Mouse (Mus musculus) liver, embryonic 11.5 days (tissue): ENCODE results near the gene Adgrv1. TPM values are rescaled to one million over a fixed set of nuclear protein-coding genes. Genes with fewer than 3 reads are reported as not detected.
A peak's percentile ranks its signal among the peaks of the same experiment; 100 is the strongest.

Source experiments
- ATAC-seq: fragments of 200-750 bp; cut with Nextera tagmentation; replicated peaks from 2 replicates; pipeline ENCODE4 v1.8.0; 2017; ENCODE audit warnings: moderate number of reproducible peaks, mild to moderate bottlenecking, moderate TSS enrichment, moderate library complexity; ENCODE audit not compliant: low FRiP score
- DNase-seq: peaks from one replicate; pipeline ENCODE4 v3.0.0-alpha.2; 2017; ENCODE audit warnings: low spot score
- H3K27ac ChIP-seq: fragments of 300-500 bp; sonication (generic); 2 replicates; pipeline ENCODE4 v1.5.1; 2014; ENCODE audit warnings: mild to moderate bottlenecking, low read depth, low read length, control low read depth
- H3K27me3 ChIP-seq: fragments of 300-500 bp; sonication (generic); replicated peaks from 2 replicates; pipeline ENCODE4 v1.6.1; 2014; ENCODE audit warnings: low read length, mixed read lengths; ENCODE audit not compliant: control insufficient read depth, insufficient read depth
- H3K36me3 ChIP-seq: fragments of 300-500 bp; sonication (generic); 2 replicates; pipeline ENCODE4 v1.6.1; 2014; ENCODE audit warnings: mild to moderate bottlenecking, low read length, moderate library complexity, mixed read lengths; ENCODE audit not compliant: control insufficient read depth, insufficient read depth
- H3K4me1 ChIP-seq: fragments of 300-500 bp; sonication (generic); replicated peaks from 2 replicates; pipeline ENCODE4 v1.6.1; 2014; ENCODE audit warnings: low read length, mixed read lengths; ENCODE audit not compliant: control insufficient read depth, insufficient read depth
- H3K4me2 ChIP-seq: fragments of 300-500 bp; sonication (generic); 2 replicates; pipeline ENCODE4 v1.6.1; 2014; ENCODE audit warnings: mild to moderate bottlenecking, control low read depth, moderate library complexity
- H3K4me3 ChIP-seq: fragments of 300-500 bp; sonication (generic); 2 replicates; pipeline ENCODE4 v1.5.1; 2014; ENCODE audit warnings: low read depth, low read length, control low read depth
- H3K9ac ChIP-seq: fragments of 300-500 bp; sonication (generic); 2 replicates; pipeline ENCODE4 v1.6.1; 2014; ENCODE audit warnings: low read depth, low read length, control low read depth
- H3K9me3 ChIP-seq: fragments of 300-500 bp; sonication (generic); 2 replicates; pipeline ENCODE4 v1.6.1; 2016; ENCODE audit warnings: low read length, inconsistent platforms, mixed read lengths; ENCODE audit not compliant: control insufficient read depth
- WGBS: fragments of 180-500 bp; shearing (Covaris S2); extraction: QIAGEN DNeasy Blood & Tissue Kit; methylation state at CpG from one replicate; pipeline ENCODE4 v1.1.7; 2014; 5-methylcytosine and 5-hydroxymethylcytosine counted together
- polyA plus RNA-seq: library from polyadenylated mRNA; unstranded; fragments of >200 nt; fragmentation: Nextera tagmentation; extraction: Ambion mirVana; gene quantifications from 2 replicates; pipeline ENCODE4 v1.2.1, GENCODE M21; 2014

The Adgrv1 gene
- 0.40 and 0.58 TPM in 2 replicates for polyA plus RNA-seq

DNA sequence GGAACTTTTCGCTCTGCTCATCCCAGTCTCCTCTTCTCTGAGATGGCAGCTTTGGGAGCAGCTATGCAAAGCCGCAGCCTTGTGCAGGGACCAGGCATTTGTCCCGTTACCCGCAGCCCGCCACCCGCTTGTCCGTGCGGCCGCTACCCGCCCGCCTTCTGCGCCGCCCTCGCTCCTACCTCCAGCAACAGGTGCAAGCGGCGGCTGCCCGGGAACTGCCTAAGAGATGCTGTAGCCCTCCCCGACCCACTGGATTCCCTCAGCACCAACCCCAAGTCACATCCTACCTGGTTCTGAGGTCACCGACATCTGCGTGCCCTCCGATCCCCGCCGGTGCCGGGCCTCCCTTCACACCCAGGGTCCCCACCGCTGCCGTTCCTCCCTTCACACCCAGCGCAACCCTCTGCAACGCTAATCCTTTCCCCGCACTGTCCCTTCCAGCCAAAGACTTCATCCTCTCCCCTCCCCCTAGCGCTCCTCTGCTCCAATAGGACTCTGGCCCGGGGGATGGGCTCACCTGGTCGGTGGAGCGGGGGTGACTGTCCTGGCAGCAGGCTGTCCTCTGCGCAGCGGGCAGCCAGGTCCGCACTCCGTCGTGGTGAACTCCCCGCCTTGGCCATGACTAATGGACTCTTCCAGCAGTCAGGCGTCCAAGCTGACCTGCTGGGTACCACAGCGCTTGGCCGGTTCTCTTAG, at the start of gene Adgrv1:
Gene Adgrv1, minus strand, starts transcription at position 435 of the 696 bp plus-strand sequence.
- H3K27me3 ChIP-seq = peaks cover 33% of the 10 kb centered on the region
- H3K4me2 ChIP-seq = peak within 1 kb of the TSS; percentile 68
- H3K9ac ChIP-seq = no peak within 1 kb of the TSS
- H3K27ac ChIP-seq = no peak within 1 kb of the TSS
- H3K4me3 ChIP-seq = peak within 1 kb of the TSS; percentile 39
- peak; percentile 90 for ATAC-seq
- H3K4me1 ChIP-seq = no peaks in the 10 kb centered on the region
- no peaks in the 10 kb centered on the region for H3K36me3 ChIP-seq
- no peaks in the 10 kb centered on the region for H3K9me3 ChIP-seq
- DNase-seq = peak; percentile 63
- WGBS = 5% methylated on average over 42 of the region's 42 CpGs

DNA sequence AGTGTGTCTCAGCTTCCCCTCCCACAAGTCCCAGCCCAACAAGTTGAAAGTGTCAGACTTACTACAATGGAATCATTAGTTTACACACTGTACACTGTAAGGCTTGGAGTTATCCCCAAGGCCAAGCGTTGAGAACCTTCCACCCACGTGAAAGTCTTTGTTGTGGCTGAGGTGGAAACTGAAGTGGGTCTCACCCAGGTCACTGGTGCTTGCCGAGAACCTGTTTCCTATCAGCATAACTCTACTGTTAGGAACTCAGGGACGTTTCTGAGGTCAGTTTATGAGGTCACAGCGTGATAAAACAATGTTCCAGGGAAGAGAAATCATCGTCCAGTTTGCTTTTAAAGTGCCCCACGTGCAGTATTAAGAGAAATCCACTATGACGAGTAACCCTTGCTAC, 42.4 kb upstream of the Adgrv1 start:
- H3K27ac ChIP-seq = no peak overlapping the region
- ATAC-seq (no peak), DNase-seq (no peak)
- 85% methylated on average over 8 of the region's 8 CpGs for WGBS
- H3K4me3 ChIP-seq = no peak overlapping the region
- no peak overlapping the region for H3K4me2 ChIP-seq
- no peaks in the 10 kb centered on the region for H3K27me3 ChIP-seq
- no peaks in the 10 kb centered on the region for H3K9me3 ChIP-seq
- no peak overlapping the region for H3K9ac ChIP-seq
- H3K36me3 ChIP-seq = peaks cover 13% of the 10 kb centered on the region
- no peaks in the 10 kb centered on the region for H3K4me1 ChIP-seq

DNA sequence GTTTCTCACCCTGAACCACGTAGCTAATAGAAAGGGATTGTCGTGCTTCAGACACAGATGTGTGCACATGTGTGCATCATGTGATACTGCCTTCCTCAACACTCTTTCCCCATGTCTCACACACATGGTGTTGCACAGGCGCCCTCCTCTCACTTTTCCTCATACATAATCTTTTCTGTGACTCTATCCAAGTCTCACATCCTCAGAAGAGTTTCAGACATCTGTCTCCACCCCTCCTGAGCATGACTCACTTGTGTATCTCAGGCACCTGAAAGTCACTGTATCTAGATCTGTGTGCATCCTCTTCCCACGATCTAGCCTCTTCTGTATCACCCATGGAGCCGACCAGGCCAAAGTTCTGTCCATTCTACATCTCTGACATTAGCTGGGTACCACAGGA, 34.8 kb upstream of the Adgrv1 start:
- DNase-seq (no peak), ATAC-seq (no peak)
- no peak overlapping the region for H3K4me2 ChIP-seq
- peaks cover 13% of the 10 kb centered on the region; the same call in 1 of the 2 replicates for H3K36me3 ChIP-seq
- H3K4me3 ChIP-seq = no peak overlapping the region
- no peaks in the 10 kb centered on the region for H3K27me3 ChIP-seq
- H3K9ac ChIP-seq = no peak overlapping the region
- H3K9me3 ChIP-seq = no peaks in the 10 kb centered on the region
- 88% methylated on average over 5 of the region's 5 CpGs for WGBS
- no peak overlapping the region for H3K27ac ChIP-seq
- H3K4me1 ChIP-seq = peaks cover 6% of the 10 kb centered on the region; the same call in 1 of the 2 replicates

DNA sequence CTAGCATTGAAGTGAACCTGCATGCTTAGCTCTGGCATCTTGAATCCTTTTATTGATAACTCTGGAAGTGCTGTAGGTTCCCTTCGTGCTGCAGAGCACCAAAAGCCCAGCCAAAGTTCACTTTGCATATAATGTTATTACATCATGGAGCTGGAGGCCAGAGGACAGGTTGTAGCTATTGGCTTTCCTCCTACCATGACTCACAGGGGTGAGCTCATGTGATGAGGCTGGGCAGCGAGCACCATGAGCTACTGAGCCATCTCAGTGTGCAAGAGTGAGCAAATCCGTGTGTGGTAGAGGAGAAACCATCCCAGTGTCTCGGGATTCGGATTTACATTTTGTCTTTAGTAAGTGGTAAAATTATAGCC, 31.4 kb upstream of the Adgrv1 start:
- H3K4me2 ChIP-seq = no peak overlapping the region
- 88% methylated on average over 5 of the region's 5 CpGs for WGBS
- H3K36me3 ChIP-seq = peaks cover 10% of the 10 kb centered on the region; the same call in 1 of the 2 replicates
- no peak overlapping the region for H3K9ac ChIP-seq
- H3K4me3 ChIP-seq = no peak overlapping the region
- H3K27me3 ChIP-seq = no peaks in the 10 kb centered on the region
- peaks cover 6% of the 10 kb centered on the region; the same call in 1 of the 2 replicates for H3K4me1 ChIP-seq
- H3K27ac ChIP-seq = no peak overlapping the region
- ATAC-seq (0 out of 2 replicates have a peak, but pooled peaks have one; percentile 18), DNase-seq (no peak)
- H3K9me3 ChIP-seq = no peaks in the 10 kb centered on the region

DNA sequence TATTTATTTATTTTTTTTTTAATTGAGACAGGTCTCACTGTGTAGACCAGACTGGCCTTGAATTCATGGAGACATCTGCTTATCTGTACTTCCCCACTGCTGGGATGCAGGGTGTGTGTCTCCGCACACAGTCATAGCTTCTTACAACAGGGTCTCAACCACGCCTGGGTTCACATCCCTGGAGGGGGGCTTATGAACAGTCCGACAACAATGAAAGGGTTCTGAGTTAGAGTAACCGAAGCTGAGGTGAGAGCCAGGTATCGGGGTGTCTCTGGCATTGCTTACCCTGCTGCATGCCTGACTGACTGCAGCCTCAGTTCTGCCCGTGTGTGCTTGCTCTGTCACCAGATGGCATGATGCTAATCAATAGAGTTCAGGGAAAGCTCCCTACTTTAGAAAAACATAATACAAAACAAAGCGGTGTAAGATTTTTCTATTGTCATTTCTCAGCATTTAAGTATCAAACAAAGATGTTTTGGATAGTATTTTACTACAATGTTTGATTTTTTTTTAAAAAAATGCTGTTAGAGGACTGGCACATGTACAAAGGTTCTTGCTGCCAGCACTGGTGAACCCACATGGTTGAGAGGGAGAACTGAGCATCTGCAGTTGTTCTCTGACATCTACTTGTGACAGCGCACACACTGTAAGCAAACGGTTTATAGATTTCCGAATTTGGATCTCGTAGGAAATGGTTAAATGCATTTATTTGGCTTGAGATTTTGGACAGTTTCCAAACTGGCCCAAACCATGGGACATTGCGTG, 30.8 kb upstream of the Adgrv1 start:
- no peak overlapping the region for H3K9ac ChIP-seq
- 84% methylated on average over 12 of the region's 12 CpGs for WGBS
- DNase-seq = no peak
- no peaks in the 10 kb centered on the region for H3K9me3 ChIP-seq
- H3K4me1 ChIP-seq = peaks cover 8% of the 10 kb centered on the region
- peaks cover 8% of the 10 kb centered on the region; the same call in 1 of the 2 replicates for H3K36me3 ChIP-seq
- no peak overlapping the region for H3K4me3 ChIP-seq
- H3K27me3 ChIP-seq = no peaks in the 10 kb centered on the region
- no peak overlapping the region for H3K27ac ChIP-seq
- ATAC-seq = peak; percentile 90
- no peak overlapping the region for H3K4me2 ChIP-seq

DNA sequence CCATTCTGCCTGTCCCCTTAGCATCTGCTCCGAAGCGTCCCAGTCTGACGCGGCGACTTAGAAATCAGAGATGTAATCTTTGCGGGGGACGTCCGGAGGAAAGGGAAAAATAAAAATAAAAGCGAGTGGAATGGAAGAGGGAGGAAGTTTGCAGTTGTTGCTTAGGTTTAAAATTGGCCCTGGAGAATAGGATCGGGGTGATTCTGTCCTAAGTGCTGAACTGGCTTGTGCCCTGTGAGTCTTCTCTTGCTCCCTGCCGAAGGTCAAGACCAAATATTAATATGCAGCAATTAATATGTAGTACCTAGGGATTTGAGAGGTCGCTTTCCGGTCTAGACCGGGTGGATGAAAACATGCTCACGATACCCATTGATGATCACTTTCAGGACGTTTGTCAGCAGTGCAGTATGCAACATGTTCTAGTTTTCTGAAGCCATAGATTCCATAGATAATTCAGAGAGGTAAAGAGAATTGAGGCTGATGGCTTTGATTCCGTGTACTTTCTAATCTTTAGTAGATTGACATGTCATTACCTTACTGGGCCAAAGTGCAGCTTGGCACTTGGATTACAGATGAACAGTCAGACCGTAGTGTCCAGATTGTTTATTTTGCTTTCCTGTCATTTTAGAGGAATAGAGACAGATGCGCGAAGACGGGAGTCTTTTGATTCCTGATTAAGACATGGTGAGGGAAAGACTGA, 25.2 kb upstream of the Adgrv1 start:
- H3K27ac ChIP-seq = peak overlapping the region; percentile 94
- H3K36me3 ChIP-seq = no peaks in the 10 kb centered on the region
- H3K9ac ChIP-seq = peak overlapping the region; percentile 87
- 12% methylated on average over 21 of the region's 21 CpGs for WGBS
- H3K27me3 ChIP-seq = no peaks in the 10 kb centered on the region
- H3K4me2 ChIP-seq = peak overlapping the region; percentile 90
- no peak; the same call in 1 of the 2 replicates for ATAC-seq
- no peaks in the 10 kb centered on the region for H3K9me3 ChIP-seq
- peaks cover 15% of the 10 kb centered on the region for H3K4me1 ChIP-seq
- peak overlapping the region; percentile 85 for H3K4me3 ChIP-seq
- DNase-seq = no peak

DNA sequence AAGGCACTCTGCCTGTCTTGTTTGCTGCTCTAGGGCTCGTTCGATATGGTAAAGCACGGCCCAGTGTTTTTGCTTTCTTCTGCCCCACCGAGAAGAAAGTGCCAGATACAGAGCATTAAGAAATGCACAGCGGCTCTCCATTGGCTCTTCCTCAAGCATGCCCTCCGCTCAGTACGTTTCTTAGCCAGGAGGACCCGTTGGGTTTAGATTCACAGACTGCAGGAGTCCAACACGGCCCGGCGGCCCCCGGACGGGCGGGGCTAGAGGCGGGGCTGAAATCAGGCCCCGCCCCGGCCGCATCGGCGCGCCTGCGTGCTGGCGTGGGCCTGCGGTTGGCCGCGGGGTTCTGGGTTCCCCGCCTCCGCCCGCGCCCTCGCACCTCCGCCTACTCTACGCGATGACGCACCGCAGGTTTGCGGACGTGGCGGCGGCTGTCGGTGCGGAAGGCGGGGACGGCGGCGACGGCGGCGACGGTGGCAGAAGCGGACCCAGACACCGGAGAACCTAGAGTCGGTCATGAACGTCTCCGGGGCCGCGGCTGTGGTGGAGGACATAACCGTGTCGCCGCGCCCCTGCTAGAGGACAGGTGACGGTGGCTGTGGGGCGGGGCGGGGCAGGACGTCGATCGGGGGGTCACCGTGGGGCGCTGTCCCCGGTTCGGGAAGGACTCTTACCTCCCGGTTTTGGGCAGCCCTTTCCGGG, 24.5 kb upstream of the Adgrv1 start, which contains the start of gene Lysmd3:
Gene Lysmd3, plus strand, starts transcription at position 313 of the 702 bp plus-strand sequence.
- peak within 1 kb of the TSS; percentile 94 for H3K27ac ChIP-seq
- under 1% methylated on average over 71 of the region's 73 CpGs for WGBS
- peaks cover 13% of the 10 kb centered on the region for H3K4me1 ChIP-seq
- H3K27me3 ChIP-seq = no peaks in the 10 kb centered on the region
- ATAC-seq = peak; percentile 97
- H3K9ac ChIP-seq = peak within 1 kb of the TSS; percentile 87
- DNase-seq = peak; percentile 92
- peak within 1 kb of the TSS; percentile 90 for H3K4me2 ChIP-seq
- H3K36me3 ChIP-seq = no peaks in the 10 kb centered on the region
- peak within 1 kb of the TSS; percentile 85 for H3K4me3 ChIP-seq
- no peaks in the 10 kb centered on the region for H3K9me3 ChIP-seq

DNA sequence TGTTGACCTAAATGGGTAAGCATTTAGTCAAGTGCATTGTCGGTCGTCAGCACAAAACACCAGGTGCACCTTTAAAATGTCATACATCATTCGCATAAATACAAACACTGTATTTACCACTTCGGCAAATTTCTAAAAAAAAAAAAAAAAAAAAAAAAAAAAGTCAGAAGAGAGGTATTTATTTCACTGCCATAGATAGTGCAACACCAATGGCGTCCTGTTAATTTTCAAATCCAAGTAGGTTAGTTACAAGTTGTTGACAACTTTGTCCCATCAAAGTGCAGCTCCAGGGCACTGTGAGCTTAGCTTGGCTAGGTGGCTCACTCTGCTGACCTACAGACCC, 24.0 kb upstream of the Adgrv1 start:
- ATAC-seq (peak; percentile 78; the same call in 1 of the 2 replicates), DNase-seq (no peak)
- WGBS = 31% methylated on average over 5 of the region's 5 CpGs

More for the DNA sequence above, 24.0 kb upstream of the Adgrv1 start:
- Histone ChIP-seq H3K4me1 (peaks cover 13% of the 10 kb centered on the region), H3K4me2 (peak overlapping the region; percentile 90), H3K4me3 (peak overlapping the region; percentile 85), H3K9me3 (no peaks in the 10 kb centered on the region), H3K36me3 (no peaks in the 10 kb centered on the region), H3K9ac (peak overlapping the region; percentile 87), H3K27me3 (no peaks in the 10 kb centered on the region), H3K27ac (peak overlapping the region; percentile 94)
